Mouse (Mus musculus) embryonic facial prominence, embryonic 11.5 days (tissue): ENCODE data around the gene Srrm2. TPM values are rescaled to one million over a fixed set of nuclear protein-coding genes. Genes with fewer than 3 reads are reported as not detected.
"Not testable (repeated sequence)": the region's sequence is repeated elsewhere in the genome, so short reads cannot be mapped to it uniquely, and the experiment has no call there.

Source experiments
- ATAC-seq: fragments of 200-750 bp; cut with Nextera tagmentation; replicated peaks from 2 replicates; pipeline ENCODE4 v1.8.0; 2017; ENCODE audit warnings: low read depth; ENCODE audit not compliant: insufficient number of reproducible peaks, low FRiP score, low TSS enrichment
- DNase-seq: peaks from one replicate; pipeline ENCODE4 v3.0.0-alpha.2; 2015; ENCODE audit warnings: low spot score
- H3K27ac ChIP-seq: fragments of 300-500 bp; sonication (generic); replicated peaks from 2 replicates; pipeline ENCODE4 v1.5.1; 2014; ENCODE audit warnings: mild to moderate bottlenecking, low read depth, low read length, control low read depth
- H3K27me3 ChIP-seq: fragments of 300-500 bp; sonication (generic); 2 replicates; pipeline ENCODE4 v1.6.1; 2014; ENCODE audit warnings: mild to moderate bottlenecking, low read length, moderate library complexity, mixed read lengths; ENCODE audit not compliant: control insufficient read depth, insufficient read depth
- H3K36me3 ChIP-seq: fragments of 300-500 bp; sonication (generic); replicated peaks from 2 replicates; pipeline ENCODE4 v1.6.1; 2014; ENCODE audit warnings: low read depth, mild to moderate bottlenecking, low read length, moderate library complexity, mixed read lengths; ENCODE audit not compliant: control insufficient read depth, insufficient read depth
- H3K4me1 ChIP-seq: fragments of 300-500 bp; sonication (generic); 2 replicates; pipeline ENCODE4 v1.6.1; 2014; ENCODE audit warnings: low read length, mixed read lengths; ENCODE audit not compliant: control insufficient read depth, insufficient read depth
- H3K4me2 ChIP-seq: fragments of 300-500 bp; sonication (generic); 2 replicates; pipeline ENCODE4 v1.6.1; 2014; ENCODE audit warnings: low read depth, mild to moderate bottlenecking, control low read depth, low read length, moderate library complexity
- H3K4me3 ChIP-seq: fragments of 300-500 bp; sonication (generic); 2 replicates; pipeline ENCODE4 v1.5.1; 2014; ENCODE audit warnings: low read depth, low read length, control low read depth
- H3K9ac ChIP-seq: fragments of 300-500 bp; sonication (generic); replicated peaks from 2 replicates; pipeline ENCODE4 v1.6.1; 2014; ENCODE audit warnings: mild to moderate bottlenecking, control low read depth, low read length
- H3K9me3 ChIP-seq: fragments of 300-500 bp; sonication (generic); replicated peaks from 2 replicates; pipeline ENCODE4 v1.6.1; 2016; ENCODE audit warnings: mild to moderate bottlenecking, low read length, inconsistent platforms, mixed read lengths; ENCODE audit not compliant: control insufficient read depth
- WGBS: fragments of 180-500 bp; shearing (Covaris S2); extraction: QIAGEN DNeasy Blood & Tissue Kit; methylation state at CpG from one replicate; pipeline ENCODE4 v1.1.7; 2014; 5-methylcytosine and 5-hydroxymethylcytosine counted together
- polyA plus RNA-seq: library from polyadenylated mRNA; unstranded; fragments of >200 nt; fragmentation: Nextera tagmentation; extraction: Ambion mirVana; gene quantifications from 2 replicates; pipeline ENCODE4 v1.2.1, GENCODE M21; 2014

Srrm2 gene
- polyA plus RNA-seq, 1 experiment from 2014 or later: 346 TPM

GRCm38 (mm10) chr17:23771284-23772218 is 18.8 kb upstream of the Srrm2 start, which contains the start of gene Flywch1:
Gene Flywch1, minus strand, starts transcription at chr17:23771602.
- no peaks in the 10 kb centered on the region for H3K9me3 ChIP-seq

GRCm38 (mm10) chr17:23772219-23772556 is 18.1 kb upstream of the Srrm2 start:
- not testable (repeated sequence) for H3K4me1 ChIP-seq, H3K9me3 ChIP-seq, H3K4me2 ChIP-seq, H3K36me3 ChIP-seq, ATAC-seq, H3K4me3 ChIP-seq, DNase-seq, H3K9ac ChIP-seq, H3K27ac ChIP-seq, H3K27me3 ChIP-seq
- 83% methylated on average over 2 of the region's 2 CpGs for WGBS

More at GRCm38 (mm10) chr17:23771284-23772218, 18.8 kb upstream of the Srrm2 start, which contains the start of gene Flywch1:
- peak; percentile 98 for ATAC-seq
- Histone ChIP-seq H3K4me1 (no peaks in the 10 kb centered on the region), H3K4me2 (peak within 1 kb of the TSS; percentile 57), H3K27me3 (no peaks in the 10 kb centered on the region), H3K4me3 (peak within 1 kb of the TSS; percentile 76), H3K36me3 (no peaks in the 10 kb centered on the region), H3K27ac (peak within 1 kb of the TSS; percentile 53; the same call in 1 of the 2 replicates), H3K9ac (peak within 1 kb of the TSS; percentile 94)
- peak; percentile 99 for DNase-seq
- WGBS: 3% methylated on average over 58 of the region's 58 CpGs

- Histone ChIP-seq H3K27me3 (no peaks in the 10 kb centered on the region), H3K4me2 (no peak overlapping the region), H3K9ac (no peak overlapping the region), H3K36me3 (no peaks in the 10 kb centered on the region), H3K27ac (no peak overlapping the region), H3K4me1 (no peaks in the 10 kb centered on the region), H3K9me3 (no peaks in the 10 kb centered on the region), H3K4me3 (no peak overlapping the region)
- DNase-seq (no peak), ATAC-seq (no peak)
- WGBS: 76% methylated on average over 6 of the region's 6 CpGs
Measured at GRCm38 (mm10) chr17:23773676-23774075, 16.7 kb upstream of the Srrm2 start.

- 6% methylated on average over 12 of the region's 12 CpGs for WGBS
- H3K27ac ChIP-seq: no peak overlapping the region
- DNase-seq: peak; percentile 88
- ATAC-seq: no peak
- H3K4me1 ChIP-seq: no peaks in the 10 kb centered on the region
- H3K9me3 ChIP-seq: no peaks in the 10 kb centered on the region
- H3K9ac ChIP-seq: no peak overlapping the region
- H3K27me3 ChIP-seq: no peaks in the 10 kb centered on the region
- H3K4me2 ChIP-seq: no peak overlapping the region
- no peak overlapping the region for H3K4me3 ChIP-seq
- no peaks in the 10 kb centered on the region for H3K36me3 ChIP-seq
Measured at GRCm38 (mm10) chr17:23774090-23774489, 16.2 kb upstream of the Srrm2 start.

- Histone ChIP-seq H3K9ac (no peak overlapping the region), H3K27ac (no peak overlapping the region), H3K4me1 (no peaks in the 10 kb centered on the region), H3K27me3 (no peaks in the 10 kb centered on the region), H3K4me2 (no peak overlapping the region), H3K36me3 (no peaks in the 10 kb centered on the region), H3K9me3 (no peaks in the 10 kb centered on the region), H3K4me3 (no peak overlapping the region)
- WGBS: 80% methylated on average over 10 of the region's 10 CpGs
- no peak for DNase-seq
- no peak for ATAC-seq
Measured at GRCm38 (mm10) chr17:23776216-23776615, 14.1 kb upstream of the Srrm2 start.

GRCm38 (mm10) chr17:23777141-23777540 is 13.2 kb upstream of the Srrm2 start:
- Histone ChIP-seq H3K27me3 (no peaks in the 10 kb centered on the region), H3K36me3 (no peaks in the 10 kb centered on the region), H3K9me3 (no peaks in the 10 kb centered on the region), H3K4me2 (no peak overlapping the region), H3K27ac (no peak overlapping the region), H3K4me3 (no peak overlapping the region), H3K4me1 (no peaks in the 10 kb centered on the region), H3K9ac (no peak overlapping the region)
- 75% methylated on average over 2 of the region's 2 CpGs for WGBS
- ATAC-seq (no peak), DNase-seq (no peak)

- Histone ChIP-seq H3K36me3 (no peaks in the 10 kb centered on the region), H3K27me3 (no peaks in the 10 kb centered on the region), H3K27ac (no peak overlapping the region), H3K4me2 (no peak overlapping the region), H3K4me3 (no peak overlapping the region), H3K9me3 (no peaks in the 10 kb centered on the region), H3K9ac (no peak overlapping the region), H3K4me1 (no peaks in the 10 kb centered on the region)
- no peak for ATAC-seq
- DNase-seq: no peak
- 50% methylated on average over 2 of the region's 2 CpGs for WGBS
Measured at GRCm38 (mm10) chr17:23778447-23778846, 11.9 kb upstream of the Srrm2 start.

- Histone ChIP-seq H3K27me3 (no peaks in the 10 kb centered on the region), H3K9ac (no peak overlapping the region), H3K9me3 (no peaks in the 10 kb centered on the region), H3K4me1 (no peaks in the 10 kb centered on the region), H3K36me3 (no peaks in the 10 kb centered on the region), H3K27ac (no peak overlapping the region), H3K4me2 (no peak overlapping the region), H3K4me3 (no peak overlapping the region)
- DNase-seq (no peak), ATAC-seq (no peak)
Measured at GRCm38 (mm10) chr17:23783352-23783751, 7.0 kb upstream of the Srrm2 start.
